Mouse (Mus musculus): ENCODE data around the gene Phf21b.

Phf21b gene

DNA sequence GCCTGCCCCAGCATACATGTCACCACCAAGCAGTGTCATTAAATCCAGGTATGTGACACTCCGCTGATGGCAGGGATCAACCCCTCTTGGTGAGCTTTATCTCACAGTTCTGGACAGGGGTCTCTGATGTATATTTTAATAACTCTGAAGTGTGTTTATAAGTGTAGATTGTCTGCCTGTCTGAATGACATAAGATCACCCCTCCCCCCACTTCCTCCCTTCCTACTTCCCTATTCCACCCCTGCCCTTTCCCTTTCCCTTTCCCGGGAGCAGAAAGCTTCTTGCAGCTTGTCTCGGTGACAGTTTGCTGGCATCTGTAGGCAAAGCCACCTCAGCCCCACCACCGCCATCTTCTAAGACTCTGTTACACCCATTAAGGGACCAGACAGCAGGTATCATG, 11.0 kb downstream of the Phf21b start:
- no peak for DNase-seq

DNA sequence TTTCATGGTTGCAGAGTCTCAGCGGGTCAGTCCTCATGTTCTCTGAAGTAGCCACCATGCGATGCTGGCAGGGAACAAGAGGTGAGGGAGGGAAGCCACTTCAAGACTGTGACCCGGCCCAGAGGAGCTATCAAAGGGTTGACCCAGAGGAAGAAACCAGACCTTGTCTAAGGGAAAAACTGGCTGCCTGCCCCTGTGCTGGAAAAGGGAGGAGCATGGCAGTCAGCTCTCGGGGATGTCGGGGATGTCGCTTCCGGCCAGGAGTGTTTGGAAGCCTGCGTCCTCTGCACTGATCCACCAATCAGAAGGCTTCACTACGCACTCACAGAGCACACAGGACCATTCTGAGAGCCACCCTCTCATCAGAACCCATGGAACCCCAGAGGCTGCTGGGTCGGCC, 12.8 kb downstream of the Phf21b start:
- DNase-seq, result peak in 1 of 2 experiments; percentile 12

DNA sequence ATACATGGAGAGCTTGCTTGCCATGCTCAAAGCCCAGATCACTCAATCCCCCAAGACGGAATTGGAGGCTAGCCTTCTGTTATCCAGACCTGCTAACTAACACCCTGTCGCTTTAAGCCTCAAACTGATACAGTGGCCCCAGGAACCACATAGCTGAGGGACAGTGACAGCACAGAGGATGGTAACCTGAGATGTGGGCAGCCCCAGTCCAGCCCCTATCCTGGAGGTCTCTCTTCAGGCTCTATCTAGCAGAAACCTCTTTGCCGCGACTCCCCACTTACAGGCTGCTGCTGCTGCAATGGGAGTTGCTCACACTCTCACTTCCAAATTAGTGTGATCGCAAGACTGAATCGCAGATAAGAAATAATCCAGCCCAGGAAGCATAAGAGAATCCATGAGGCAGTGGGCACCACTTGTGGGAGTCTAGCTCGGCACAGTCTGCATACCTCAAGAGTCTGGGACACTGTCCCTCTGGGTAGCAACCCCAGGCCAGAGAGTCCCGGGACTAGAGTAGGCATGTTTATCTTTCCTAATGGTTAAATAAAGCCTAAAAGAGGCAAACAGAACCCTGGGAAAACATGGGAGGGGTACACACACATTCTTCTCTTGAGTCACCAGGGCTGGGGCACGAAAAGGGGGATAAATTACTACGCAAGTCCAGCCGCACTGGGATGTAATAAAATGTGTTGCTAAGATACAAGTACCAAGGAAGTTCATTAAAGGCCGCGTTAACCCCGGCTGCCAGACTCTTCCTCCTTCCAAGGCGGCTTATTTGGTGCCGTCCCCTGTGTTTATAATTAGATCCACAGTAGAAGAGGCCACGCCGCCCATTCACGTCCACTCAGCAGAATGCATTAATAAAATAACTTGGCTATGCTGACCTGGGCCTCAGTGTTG, 13.7 kb downstream of the Phf21b start:
- DNase-seq, result no peak

DNA sequence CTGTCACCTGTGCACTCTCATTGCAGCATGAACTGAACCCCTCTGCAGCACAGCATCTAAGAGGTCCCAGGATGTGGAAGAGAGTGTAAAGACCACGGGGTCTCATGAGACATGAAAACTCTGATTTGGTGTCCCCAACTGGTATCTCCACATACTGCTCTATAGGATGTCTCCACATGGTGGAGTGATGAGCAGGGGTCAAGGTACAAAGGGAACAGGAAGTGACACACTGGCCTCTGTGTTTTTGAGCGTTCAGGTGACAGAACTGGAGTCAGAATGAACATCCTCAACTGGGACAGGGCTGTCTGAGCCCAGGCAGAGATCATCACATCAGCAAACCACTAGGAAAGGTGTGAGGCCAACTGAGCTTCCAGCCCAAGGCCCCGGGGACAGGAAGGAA, 15.3 kb downstream of the Phf21b start:
- DNase-seq, result no peak

DNA sequence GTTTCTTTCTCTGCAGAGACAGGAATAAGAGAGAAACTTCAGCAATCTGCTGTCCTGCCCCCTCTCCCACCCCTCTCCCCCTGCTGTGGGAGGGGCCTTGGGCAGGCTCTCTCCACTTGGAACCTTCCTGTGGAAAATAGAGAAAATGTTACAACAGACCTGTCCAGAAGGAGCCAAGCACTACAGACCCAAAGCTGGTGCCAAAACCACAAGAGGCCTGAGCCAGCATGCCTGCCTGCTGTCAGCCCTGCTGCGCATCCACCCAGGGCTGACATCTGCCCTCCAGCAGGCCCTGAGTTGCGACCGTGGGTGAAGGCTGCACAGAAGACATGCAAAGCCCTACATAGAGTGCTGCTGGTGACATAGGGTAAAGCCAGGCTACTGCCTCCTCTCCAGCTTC, 16.3 kb downstream of the Phf21b start:
- DNase-seq, result no peak

DNA sequence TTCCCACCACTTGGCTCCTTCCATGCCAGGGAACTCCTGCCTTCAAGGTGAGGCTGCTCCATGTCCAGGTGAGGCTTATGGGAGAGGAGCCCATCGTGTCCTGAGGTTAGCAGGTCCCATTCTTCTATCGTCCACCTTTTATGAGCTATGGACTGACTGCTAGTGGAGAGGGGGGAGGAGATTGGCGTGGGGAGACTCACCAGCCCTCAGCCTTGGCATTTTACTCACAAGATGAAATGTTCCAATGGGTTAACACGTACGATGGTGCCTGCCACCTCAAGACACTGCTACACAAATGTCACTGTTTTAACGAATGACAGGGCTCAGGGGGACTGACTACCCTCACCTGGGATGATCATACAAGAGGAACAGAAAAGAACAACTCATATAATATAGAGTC, 18.0 kb downstream of the Phf21b start:
- no peak for DNase-seq

DNA sequence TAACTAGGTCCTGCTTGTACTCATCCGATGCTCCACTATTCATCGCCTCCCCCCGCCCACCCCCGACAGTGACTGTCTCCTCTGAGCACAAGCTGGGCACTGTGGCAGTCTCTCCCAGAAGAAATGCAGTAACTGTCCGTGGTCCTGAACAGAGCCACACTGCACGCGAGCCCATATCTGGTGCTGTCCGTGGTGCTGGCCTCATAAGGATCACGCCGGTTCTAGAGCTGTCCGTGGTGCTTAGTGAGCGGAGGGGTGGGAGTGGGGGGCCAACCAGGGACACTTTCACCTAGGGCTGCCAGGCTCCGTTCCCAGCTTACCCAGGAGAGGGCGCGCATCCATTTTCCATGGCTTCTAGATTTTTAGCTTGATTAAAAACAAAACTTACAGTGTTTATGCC, 26.4 kb downstream of the Phf21b start:
- peak; percentile 84 to 95 for DNase-seq

DNA sequence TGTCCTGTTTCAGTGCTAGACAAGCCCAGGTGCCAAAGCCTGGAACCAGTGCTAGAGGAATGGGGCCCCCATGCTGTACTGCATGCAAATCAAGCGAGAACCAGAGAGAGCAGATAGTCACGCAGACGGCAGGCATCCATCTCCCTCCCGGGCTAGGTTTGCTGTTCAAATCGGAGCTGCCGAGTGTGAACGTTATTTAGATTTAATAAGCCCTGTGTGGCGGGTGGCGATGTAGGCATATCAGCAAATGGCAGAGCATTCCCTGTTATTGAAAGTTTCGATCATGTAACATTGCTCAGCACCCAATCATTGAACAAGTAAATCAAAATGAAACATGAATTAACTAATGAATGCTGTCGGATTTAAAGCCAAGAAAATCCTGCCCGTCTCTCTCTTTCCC, 27.2 kb downstream of the Phf21b start:
- no peak for DNase-seq

DNA sequence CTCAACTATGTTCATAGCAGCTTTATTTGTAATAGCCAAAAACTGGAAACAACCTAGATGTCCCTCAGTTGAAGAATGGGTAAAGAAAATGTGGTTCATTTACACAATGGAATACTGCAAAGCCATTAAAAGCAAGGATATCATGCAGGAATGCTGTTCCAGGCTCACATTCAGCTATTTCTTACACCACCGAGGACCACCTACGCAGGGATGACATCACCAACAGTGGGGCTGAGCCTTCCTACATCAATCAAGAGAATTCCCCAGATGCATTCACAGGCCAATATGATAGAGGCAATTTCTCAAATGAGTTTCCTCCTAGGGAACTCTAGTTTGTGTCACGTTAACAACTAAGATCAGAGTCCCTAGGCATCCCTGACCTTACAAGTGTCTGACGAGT, 32.8 kb downstream of the Phf21b start:
- DNase-seq, result no peak

DNA sequence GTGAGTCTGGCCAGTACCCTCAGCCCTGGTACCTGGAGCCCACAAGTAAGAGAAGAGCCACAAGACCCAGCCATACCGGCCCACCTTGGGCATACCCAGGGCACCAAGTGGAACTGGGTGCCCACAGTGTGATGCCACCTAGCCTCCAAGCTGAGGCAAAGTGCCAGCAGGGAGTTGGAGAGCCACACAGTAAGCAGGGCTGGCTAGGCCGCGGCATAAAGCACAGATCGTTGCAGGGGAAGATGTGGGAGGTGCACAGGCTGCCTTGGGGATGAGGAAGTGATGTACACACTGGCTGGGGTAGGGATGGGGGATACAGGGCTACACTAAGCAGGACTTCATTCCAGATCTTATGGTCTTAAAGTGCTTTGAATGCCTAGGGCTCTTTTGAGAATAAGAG, 35.0 kb downstream of the Phf21b start:
- DNase-seq, result no peak

DNA sequence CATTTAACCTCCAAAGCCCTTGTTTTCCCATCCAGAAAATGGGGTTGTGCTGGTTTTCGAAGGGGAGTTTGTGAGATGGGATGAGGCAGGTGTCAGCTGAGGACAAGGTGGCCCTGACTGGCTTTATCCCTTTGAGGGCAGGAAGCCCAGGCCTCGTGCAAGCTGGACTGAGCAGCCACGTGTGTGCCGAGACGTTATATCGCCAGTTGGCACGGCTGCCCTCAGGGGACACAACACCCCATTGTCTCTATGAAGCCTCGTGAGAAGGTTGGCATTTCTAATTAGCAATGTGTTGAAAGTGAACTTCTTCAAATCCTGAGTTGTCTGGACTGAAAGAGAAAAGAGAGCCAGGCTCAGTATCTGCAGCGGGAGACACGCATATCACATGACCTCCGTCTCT, 37.6 kb downstream of the Phf21b start:
- no peak for DNase-seq

DNA sequence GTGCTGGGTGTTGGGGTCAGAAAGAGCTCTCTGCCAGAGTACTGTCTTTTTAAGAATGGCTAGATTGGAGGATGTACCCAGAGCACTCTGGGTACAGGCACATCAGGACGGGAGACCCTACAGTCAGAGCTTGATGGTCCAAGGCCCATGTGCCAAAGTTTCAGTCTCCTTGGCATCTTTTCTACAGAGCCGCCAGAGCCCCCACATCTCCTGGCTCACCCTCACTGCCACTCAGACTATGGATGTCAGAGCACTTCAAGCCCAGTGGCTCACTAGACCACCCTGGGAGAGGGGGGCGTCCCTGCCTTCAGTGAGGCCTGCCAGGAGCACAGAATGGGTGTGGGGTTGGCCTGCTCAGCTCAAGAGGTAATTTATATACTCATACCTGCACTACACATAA, 38.3 kb downstream of the Phf21b start:
- no peak for DNase-seq

DNA sequence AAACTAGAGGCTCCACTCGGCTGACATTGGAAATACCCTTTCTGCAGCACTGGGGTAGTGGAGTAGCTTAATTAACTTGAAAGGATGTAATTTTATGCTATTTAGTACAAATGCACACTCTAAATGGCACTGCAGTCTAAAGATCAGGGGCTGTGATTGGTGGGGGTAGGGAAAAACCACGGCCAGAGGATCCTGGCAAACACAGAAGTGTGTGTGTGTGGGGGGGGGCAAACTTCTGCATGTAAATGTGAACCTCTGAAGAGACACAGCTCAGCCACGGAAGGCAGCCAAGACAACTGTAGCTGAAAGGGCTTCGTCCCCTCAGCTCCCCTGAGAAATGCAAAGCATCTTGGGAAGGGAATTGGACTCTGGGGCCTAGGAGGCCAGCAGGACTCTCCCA, 40.7 kb downstream of the Phf21b start:
- no peak for DNase-seq

DNA sequence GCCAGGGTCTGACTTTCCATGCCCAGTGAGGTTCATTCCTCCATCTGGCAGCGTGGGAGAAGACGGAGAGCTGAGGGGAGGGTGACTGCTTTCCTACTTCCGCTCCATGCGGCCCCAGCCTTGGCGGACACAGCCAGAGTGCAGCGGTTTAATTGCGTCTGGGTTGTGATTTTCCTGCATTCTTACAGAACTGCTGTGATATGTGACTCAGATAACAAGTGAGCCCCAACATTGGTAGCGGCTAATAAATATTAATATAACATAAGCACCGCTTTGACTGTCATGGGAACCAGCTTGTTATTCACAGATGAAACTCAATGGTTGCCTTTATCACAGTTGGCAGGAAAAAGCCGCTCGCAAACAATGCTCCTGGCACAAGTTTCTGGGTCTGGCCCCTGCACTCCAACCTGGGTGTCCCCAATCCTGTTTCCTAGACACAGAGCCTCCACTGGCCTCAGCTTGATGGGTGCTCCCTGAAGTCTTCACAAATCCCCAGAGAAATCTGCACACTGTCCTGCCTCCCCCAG, 43.0 kb downstream of the Phf21b start:
- no peak for DNase-seq

DNA sequence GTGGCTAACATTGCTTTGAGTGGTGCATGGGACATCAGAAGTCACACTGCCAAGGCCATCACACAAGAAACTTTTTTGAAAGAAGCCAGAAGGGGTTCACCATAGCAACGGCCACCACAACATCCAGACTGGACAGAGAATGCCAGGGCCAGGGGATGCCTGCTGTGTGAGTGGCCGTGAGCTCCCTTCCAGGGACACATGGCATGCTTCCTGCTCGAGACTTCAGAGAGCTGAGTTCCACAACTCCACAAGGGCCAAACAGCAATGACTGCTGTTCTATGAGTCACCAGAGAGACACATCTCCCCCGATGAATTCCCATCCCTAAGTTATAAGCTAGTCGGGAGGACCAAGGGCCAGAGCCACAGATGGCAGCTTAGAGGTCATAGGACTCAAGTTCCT, 44.7 kb downstream of the Phf21b start:
- no peak for DNase-seq

DNA sequence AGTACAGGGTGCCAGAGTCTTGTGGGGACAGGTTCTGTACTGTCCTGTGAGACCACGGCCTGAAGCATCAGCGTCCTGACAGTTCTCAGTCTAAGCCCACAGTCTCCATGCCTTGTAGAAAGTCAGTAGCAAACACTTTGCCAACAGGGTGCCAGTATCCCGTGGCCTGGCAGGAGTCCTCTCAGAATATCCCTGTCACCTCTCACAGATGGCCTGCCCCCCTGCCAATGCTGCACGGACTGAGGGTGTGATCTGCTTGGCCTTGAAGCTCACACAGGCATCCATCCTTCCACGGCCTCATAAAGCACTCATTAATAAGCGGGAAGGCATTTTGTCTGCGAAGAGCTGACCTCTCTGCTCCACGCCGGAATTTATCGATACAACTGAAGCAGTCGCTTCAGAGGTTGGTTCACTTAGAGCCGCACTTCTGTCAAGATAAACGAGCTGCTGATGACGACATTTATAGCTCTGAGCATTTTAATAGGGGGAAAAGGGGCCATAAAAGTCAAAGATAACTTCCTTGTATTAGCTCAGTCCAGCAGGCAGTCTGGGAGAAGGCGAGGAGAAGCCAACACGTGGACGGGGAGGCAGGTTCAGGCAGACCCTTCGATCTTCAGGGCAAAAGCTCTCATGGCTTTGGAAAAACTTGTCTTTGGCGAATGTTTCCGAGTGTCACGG, 46.4 kb downstream of the Phf21b start:
- DNase-seq, result no peak

DNA sequence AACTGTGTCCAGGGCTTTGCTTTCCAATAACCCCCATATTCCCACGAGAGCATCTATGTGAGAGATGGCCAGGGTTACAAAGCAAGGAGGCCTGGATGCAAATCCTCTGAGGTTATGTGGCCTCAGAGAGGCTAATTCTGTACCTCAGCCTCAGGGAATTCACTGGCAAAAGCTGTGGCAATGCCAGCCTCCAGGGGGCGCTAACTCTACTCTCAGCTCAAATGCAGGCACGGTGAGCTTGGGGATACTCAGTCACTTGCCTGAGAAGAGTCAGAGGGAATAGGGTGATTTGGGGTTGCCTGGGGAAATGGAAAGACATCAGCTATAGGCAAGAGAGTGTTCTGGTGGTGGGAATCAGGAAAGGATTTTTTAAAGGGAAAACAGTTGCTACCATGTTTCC, 52.2 kb downstream of the Phf21b start:
- peak; percentile 38 to 86 for DNase-seq

DNA sequence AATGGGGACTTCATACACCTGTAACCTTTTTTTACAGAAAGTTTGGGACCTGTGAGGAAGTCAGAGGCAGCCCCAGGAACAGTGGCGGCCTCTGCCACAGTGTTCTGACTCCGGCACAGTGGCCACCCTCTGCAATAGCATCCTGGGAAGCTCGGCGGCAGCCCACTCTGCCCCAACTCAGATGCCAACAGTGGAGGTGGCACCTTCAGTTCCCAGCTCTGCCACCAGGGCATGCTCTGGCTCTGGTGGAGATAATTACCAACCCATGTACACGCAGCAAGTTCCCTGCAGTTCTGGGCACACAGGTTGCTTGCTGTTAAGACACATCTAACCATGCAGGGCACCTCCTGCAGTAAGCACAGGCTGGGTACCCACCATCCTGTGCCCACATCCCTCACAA, 55.7 kb downstream of the Phf21b start:
- peak in 1 of 2 experiments; percentile 55 for DNase-seq

DNA sequence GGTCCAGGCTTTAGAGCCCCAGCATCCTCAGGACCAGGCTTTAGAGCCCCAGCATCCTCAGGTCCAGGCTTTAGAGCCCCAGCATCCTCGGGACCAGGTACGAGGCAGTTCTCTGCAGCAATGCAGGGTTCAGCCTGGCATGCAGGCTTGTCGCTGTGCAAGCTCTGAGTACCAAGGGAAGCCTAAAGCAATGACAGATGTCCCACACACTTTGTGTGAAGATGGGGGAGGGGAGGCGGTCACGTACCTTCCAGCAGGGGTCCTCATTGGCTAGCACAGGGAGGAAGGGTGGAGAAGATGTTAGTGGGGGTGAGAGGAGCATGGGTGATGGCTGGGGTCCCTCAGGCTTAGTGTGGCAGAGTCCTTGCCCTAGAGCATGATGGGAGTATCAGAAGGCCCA, 62.2 kb downstream of the Phf21b start:
- no peak for DNase-seq

DNA sequence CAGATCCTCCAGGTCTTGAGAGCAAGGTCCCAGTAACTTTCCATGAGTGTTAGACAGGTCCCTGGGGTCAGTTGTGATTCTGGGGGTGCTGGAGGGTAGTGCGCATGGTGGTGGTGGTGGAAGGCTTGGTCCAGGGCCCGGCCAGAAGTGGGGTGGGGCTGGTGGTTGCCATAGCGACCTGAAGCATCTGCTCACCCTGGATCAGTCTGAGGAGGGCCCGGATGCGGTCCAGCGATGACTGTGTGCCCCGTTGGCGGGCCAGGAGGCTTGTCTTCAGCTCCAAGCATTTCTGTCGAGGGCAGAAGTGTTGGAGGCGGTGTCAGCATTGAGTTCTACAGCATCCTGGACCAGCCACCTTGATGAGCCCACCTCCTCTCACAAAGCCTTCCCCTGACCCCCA, 68.7 kb downstream of the Phf21b start:
- no peak for DNase-seq

DNA sequence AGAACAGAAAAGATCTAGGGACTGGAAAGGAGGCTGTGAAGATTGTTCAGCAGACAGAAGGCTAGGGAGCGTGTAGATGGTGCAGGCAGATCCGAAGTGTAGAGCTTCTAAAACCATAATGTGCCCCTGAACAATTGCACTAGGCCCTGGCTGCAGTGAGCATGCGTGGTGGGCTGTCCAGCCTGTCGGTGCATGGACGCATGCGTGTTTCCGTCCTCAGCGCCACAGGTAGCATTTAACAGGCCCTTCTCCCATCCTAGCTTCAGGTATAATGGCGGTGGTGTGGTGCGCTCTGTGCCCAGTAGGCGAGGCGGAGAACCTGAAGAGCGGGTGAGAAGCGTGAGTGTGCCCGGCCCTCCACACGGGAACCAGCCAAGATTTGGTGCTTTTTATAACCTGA, 71.0 kb downstream of the Phf21b start:
- DNase-seq, result no peak

DNA sequence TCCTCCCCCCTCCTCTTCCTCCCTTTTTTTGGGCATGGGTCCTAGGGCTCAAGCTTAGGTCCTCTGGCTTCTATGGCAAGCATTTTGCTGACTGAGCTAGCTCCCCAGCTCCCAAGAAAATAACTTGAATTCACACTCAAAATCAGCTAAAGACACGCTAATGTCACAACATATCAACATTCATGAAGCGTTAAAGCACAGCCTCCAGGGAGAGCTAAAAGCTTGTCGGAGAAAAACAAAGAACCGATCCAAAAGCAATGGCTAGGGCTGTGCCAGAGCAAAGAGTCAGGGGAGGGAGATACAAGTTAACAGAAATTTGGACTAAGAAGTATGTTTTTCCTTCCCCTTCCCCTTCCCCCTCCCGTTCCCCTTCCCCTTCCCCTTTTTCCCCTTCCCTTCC, 77.3 kb downstream of the Phf21b start:
- DNase-seq, result no peak

DNA sequence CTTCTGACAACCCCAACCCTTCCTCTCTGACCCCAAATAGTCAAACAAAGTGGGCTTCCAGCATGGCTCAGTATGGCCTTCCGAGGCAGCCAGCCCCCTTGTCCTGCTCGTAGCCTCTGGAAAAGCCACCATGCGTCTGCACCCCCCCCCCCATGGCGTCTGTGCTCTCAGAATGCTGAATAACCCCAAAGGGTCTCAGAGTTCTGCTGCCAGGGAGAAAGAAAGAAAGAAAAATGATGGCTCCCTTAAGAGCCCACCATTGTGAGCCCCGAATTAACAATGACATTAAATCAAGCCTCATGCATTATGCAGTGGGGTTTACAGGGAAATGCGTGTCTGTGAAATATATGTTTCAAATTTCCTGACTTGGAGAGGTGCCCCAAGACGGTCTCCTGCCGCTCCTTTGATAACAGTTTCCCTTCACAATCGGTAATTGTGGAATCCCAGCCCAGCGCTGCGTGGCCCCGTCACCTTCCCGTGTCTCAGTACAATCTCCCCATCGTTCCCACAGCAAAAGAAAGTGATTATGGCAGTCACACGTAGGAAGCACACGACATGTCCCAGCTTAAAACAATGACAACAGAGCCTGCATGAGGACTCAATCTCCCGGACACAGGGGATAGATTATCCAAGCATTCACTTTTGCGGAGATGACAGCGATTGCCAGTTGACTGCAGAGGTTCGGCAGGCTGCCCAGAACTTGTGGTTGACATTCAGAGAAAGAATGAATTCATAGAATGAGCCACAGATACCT, 80.3 kb downstream of the Phf21b start:
- DNase-seq, result no peak
